Mouse (Mus musculus) kidney, adult 18-20 months (tissue): ENCODE data around the gene Lcn8.
"Not testable (repeated sequence)": the region's sequence is repeated elsewhere in the genome, so short reads cannot be mapped to it uniquely, and the experiment has no call there.

ENCODE experiments used
- DNase-seq: peaks from one replicate; pipeline ENCODE4 v3.0.0; 2021

Gene Lcn8

DNA sequence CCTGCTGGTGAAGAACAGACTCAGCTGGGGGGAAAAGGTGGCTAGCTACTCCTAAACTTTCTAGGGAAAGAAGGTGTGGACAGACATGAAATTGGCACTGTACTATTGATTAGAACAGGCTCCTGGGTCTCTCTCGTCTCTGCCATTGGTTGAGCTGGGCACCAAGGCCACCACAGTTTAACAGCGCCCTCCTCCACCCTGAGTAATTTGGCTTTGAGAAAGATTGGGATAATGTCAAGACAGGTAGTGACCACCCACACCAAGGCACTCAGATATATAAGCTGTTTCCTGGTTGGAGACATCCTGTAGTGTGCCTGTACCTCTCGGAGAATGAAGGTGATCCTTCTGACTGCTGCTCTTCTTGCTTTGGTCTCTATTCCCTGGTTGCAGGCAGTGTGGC is 23.6 kb downstream of the Lcn8 start, which contains the start of gene Lcn6:
Gene Lcn6 (plus strand): TSS at position 301 of the 400 bp plus-strand sequence.
- no peak for DNase-seq

DNA sequence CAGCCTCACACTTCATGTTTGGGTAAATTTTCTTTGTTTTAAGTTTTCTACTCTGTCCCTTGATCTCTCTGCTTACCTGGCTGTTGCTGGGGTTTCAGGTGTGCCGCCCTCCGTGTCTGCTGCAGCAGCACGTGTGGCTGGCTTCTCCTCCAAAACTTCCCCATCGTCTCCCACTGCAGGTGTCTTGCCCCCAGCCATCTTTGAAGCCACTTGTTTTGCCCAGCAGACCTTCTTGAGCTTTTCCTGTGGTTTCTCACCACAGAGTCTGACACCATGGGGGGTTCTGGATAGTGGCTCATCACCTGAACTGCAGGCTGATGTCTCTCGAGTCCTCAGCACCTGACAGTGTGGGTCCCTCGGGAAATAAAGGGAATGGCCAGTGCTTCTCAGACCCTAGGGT is 26.6 kb downstream of the Lcn8 start:
- no peak for DNase-seq

DNA sequence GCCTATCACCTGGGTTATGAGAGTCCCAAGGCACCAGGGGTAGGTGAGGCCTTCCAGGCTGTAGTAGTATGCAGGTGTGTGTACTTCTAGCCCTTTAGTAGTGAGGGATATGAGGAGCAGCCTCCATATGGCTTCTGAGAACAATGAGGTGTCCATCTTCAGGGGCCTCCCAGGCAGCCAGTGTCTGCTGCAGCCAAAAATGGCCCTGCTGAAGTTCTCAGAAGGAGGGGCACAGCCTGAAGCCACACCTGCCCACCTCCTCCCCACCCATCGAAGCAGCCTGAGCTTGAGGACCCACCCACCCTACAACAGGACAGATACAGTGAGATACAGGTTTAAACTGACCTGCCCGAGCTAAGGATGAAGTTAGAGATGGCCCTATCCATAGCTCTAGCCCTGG is 29.5 kb downstream of the Lcn8 start, which contains the start of gene Lcn10:
Gene Lcn10 (plus strand): TSS at position 301 of the 400 bp plus-strand sequence.
- no peak for DNase-seq

DNA sequence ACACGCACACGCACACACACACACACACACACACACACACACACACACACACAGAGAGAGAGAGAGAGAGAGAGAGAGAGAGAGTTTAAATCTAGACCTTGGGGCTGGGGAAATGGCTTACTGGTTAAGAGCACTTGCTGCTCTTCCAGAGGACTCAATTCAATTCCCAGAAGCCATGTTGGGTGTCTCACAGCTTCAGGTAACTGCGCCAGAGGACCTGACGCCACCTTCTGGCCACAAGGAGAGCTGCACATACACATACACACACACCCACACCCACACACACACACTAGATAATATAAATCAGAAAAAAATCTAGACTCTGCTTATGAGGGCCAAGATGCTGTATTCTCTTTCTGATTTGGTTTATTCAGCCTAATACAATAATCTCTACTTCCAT is 34.0 kb downstream of the Lcn8 start:
- DNase-seq, result no peak

DNA sequence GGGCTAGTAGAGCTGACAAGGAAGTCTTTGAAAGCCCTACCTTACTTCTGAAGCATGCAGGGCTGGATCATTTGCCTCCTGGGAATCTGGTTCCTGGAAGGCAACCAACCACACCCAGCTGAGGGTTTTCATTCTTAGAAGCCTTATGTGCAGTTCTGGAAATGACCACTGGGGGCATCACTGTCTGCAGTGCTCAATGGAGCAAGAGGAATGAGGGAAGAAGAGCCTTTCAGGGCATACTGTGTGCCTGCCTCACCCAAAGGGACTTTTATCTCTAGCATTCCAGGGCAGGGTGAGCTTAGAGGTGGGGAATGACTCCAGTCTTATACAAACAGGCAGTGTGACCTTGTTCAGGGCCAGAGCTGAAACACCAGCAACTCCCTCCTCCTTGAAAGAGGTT is 41.7 kb downstream of the Lcn8 start:
- peak; percentile 61 for DNase-seq

DNA sequence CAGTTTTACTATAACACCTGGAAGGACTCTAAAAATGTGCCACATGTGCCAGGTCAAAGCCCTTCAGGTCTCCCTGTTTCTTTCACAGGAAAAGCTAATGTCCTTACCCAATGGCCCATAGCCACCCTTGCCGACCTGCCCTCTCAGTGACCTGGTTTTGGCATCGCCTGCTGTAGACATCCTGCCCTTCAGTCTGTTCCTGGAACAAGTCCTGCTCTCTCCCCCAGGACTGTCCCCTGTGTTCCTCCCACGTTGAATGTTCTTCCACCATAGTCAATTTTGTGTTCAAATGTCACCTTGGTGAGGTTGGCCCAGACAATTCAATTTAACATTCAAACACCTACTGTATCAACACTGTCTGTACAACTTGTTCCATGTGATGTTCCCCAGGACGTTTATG is 44.0 kb downstream of the Lcn8 start:
- no peak for DNase-seq

DNA sequence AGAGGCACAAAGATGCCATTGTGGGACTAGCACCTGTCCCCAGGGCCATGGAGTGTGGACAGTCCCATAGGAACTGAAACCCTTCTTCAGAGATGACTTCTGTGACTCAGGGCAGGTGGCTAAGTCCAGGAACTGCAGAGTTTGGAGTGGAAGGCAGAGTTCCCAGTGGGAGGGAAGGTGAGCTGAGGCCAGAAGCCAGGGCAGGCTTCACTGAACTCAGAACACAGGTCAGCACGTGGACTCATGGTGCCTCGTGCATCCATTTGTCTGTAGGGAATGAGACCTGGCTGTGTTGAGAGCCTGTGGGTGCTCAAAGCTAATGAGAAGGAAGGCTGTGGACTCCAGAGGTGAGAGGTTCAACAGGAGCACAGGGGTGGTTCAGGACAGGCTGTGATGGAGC is 45.8 kb downstream of the Lcn8 start:
- no peak for DNase-seq

DNA sequence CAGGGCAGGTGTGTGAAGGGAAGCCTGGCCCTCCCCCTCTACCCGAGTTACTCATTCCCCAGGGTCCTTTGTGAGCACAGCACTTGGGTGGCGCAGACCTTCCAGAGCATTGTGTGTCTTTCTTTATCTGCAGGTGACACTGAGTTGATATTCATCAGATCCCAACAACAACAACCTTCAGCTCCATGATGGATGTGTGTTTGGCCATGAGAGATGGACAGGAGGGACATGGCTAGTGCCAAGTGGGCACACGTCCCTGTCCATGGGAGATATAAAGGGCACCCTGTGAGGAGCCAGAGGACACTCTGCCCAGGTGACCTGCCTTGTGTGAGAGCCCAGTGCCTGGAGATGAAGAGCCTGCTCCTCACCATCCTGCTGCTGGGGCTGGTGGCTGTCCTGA is 46.8 kb downstream of the Lcn8 start, which contains the start of gene Obp2a:
Gene Obp2a (plus strand): TSS at position 301 of the 400 bp plus-strand sequence.
- DNase-seq, result not testable (repeated sequence)

DNA sequence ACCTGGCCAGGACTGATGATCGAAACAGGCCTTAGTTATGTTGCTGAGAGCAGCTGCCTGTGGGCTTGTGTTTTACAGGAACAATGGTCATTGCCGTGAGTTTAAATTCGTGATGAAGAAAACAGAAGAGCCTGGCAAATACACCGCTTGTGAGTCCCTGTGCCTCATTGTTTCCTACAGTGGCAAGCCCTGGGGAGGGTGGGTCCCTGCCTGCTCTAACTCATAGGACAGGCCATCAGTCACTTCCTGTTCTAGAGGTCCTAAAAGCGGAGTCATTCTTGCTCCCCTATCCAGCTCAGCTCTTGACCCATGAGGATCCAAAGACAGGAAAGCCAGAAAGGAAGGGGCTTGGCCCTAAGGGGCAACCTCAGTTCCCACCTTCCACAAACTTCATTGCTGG is 48.1 kb downstream of the Lcn8 start:
- DNase-seq, result no peak

DNA sequence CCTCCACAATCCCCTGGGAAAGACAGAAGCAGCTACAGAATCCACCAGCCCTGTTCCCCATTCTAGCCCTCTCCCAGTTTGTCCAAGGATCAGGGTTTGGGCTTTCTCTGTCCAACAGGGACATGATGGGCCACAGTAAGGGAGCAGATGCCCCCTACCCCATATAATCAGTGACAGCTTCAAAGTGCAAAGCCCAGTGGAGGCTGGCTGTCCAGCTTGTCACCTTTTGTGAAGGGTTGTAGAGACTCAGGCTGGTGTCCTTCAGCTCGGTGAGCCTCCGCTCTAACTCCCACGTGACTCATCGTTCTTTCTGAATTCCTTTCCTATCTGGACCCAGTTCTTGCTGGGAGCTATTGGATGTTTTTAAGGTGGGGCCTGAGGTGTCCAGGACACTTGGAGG is 50.8 kb downstream of the Lcn8 start:
- DNase-seq, result no peak
